Mouse (Mus musculus) gastrocnemius, postnatal 10 days (tissue): ENCODE results near the gene Sec14l4. TPM values are rescaled to one million over a fixed set of nuclear protein-coding genes. Genes with fewer than 3 reads are reported as not detected.
A peak's percentile ranks its signal among the peaks of the same experiment; 100 is the strongest.

Experiments
- DNase-seq: peaks from one replicate; pipeline ENCODE4 v3.0.0; 2021; ENCODE audit warnings: mixed read lengths
- total RNA-seq, 2 experiments: library from RNA; stranded (reverse); gene quantifications; 2 replicates each; pipeline ENCODE4 v1.2.3; 2021

Gene Sec14l4
- total RNA-seq, 2 experiments from 2014 or later = 0.11 TPM; not detected in 1

- no peak for DNase-seq
Observed at GRCm38 (mm10) chr11:4027561-4028334, 3.5 kb upstream of the Sec14l4 start.

GRCm38 (mm10) chr11:4029343-4029742, 1.9 kb upstream of the Sec14l4 start:
- DNase-seq = no peak

GRCm38 (mm10) chr11:4031961-4032360, 699 bp downstream of the Sec14l4 start:
- DNase-seq = no peak

GRCm38 (mm10) chr11:4033471-4033870, 2.2 kb downstream of the Sec14l4 start:
- DNase-seq = no peak

- no peak for DNase-seq
Observed at GRCm38 (mm10) chr11:4034169-4034568, 2.9 kb downstream of the Sec14l4 start.

- no peak for DNase-seq
Observed at GRCm38 (mm10) chr11:4035116-4035892, 4.0 kb downstream of the Sec14l4 start.

- no peak for DNase-seq
Observed at GRCm38 (mm10) chr11:4035916-4036315, 4.7 kb downstream of the Sec14l4 start.

GRCm38 (mm10) chr11:4036365-4037084, 5.3 kb downstream of the Sec14l4 start:
- no peak for DNase-seq

GRCm38 (mm10) chr11:4039951-4040350, 8.7 kb downstream of the Sec14l4 start:
- DNase-seq = no peak

GRCm38 (mm10) chr11:4041123-4041625, 9.9 kb downstream of the Sec14l4 start:
- DNase-seq = no peak

GRCm38 (mm10) chr11:4043081-4043480, 11.8 kb downstream of the Sec14l4 start:
- DNase-seq = no peak

- no peak for DNase-seq
Observed at GRCm38 (mm10) chr11:4046526-4046925, 15.3 kb downstream of the Sec14l4 start.

- no peak for DNase-seq
Observed at GRCm38 (mm10) chr11:4047766-4048165, 16.5 kb downstream of the Sec14l4 start.

- no peak for DNase-seq
Observed at GRCm38 (mm10) chr11:4048438-4048837, 17.2 kb downstream of the Sec14l4 start.

GRCm38 (mm10) chr11:4053586-4053985, 22.3 kb downstream of the Sec14l4 start:
- peak; percentile 73 for DNase-seq

GRCm38 (mm10) chr11:4060866-4061575, 29.8 kb downstream of the Sec14l4 start:
- DNase-seq = no peak

GRCm38 (mm10) chr11:4062523-4062922, 31.3 kb downstream of the Sec14l4 start:
- DNase-seq = no peak

- DNase-seq = no peak
Observed at GRCm38 (mm10) chr11:4062981-4063380, 31.7 kb downstream of the Sec14l4 start.

- DNase-seq = no peak
Observed at GRCm38 (mm10) chr11:4064627-4065122, 33.4 kb downstream of the Sec14l4 start, which contains the start of gene Sec14l3. TSS of gene Sec14l3 (plus strand) at chr11:4064841.

GRCm38 (mm10) chr11:4069664-4070063, 38.4 kb downstream of the Sec14l4 start:
- no peak for DNase-seq

GRCm38 (mm10) chr11:4076633-4077032, 45.4 kb downstream of the Sec14l4 start:
- peak; percentile 64 for DNase-seq
